Mouse (Mus musculus): ENCODE results near the gene Sorbs1.

GRCm38 (mm10) chr19:40499940-40500737 is 13.4 kb downstream of the Sorbs1 start:
- no peak for TF ChIP-seq ZMIZ1 (IDR thresholded peaks at IDR 0.05; ENCODE audit: low read depth, low read length)
- no peak for TF ChIP-seq JUN (IDR thresholded peaks at IDR 0.05; ENCODE audit: insufficient read depth, low read depth, low read length)
- TF ChIP-seq CTCF (conservative IDR thresholded peaks at IDR 0.05 in 1 of 2, IDR thresholded peaks at IDR 0.05 in 1 of 2; ENCODE audit: low read depth in 2 of 2, low read length in 2 of 2) = no peak
- no peak for TF ChIP-seq MAFK (IDR thresholded peaks at IDR 0.05; ENCODE audit: insufficient replicate concordance, low read length)
- no peak for TF ChIP-seq KAT2A (IDR thresholded peaks at IDR 0.05; ENCODE audit: insufficient replicate concordance, low read length)
- TF ChIP-seq ZKSCAN1 (IDR thresholded peaks at IDR 0.05; ENCODE audit: borderline replicate concordance, low read depth, low read length) = no peak
- no peak for TF ChIP-seq E2F4 (IDR thresholded peaks at IDR 0.05; ENCODE audit: insufficient replicate concordance, low read depth, low read length)
- no peak for TF ChIP-seq RAD21 (IDR thresholded peaks at IDR 0.05; ENCODE audit: low read depth, low read length)
- TF ChIP-seq MEF2A (IDR thresholded peaks at IDR 0.05; ENCODE audit: borderline replicate concordance, low read depth, low read length) = no peak

Data from CH12.LX (cell line).